Mouse (Mus musculus) olfactory bulb, adult 2 months (tissue): ENCODE results near the gene Arid1b.

Source experiments
- CTCF ChIP-seq: fragments of 200-500 bp; IDR thresholded peaks from 2 replicates; pipeline ENCODE4 v1.5.1; 2012; ENCODE audit warnings: low read depth, mild to moderate bottlenecking, low read length, moderate library complexity; ENCODE audit not compliant: insufficient read depth
- POLR2A ChIP-seq: fragments of 200-500 bp; IDR thresholded peaks from 2 replicates; pipeline ENCODE4 v1.6.1; 2012; ENCODE audit warnings: mild to moderate bottlenecking, low read depth, low read length, moderate library complexity; ENCODE audit not compliant: insufficient read depth

DNA sequence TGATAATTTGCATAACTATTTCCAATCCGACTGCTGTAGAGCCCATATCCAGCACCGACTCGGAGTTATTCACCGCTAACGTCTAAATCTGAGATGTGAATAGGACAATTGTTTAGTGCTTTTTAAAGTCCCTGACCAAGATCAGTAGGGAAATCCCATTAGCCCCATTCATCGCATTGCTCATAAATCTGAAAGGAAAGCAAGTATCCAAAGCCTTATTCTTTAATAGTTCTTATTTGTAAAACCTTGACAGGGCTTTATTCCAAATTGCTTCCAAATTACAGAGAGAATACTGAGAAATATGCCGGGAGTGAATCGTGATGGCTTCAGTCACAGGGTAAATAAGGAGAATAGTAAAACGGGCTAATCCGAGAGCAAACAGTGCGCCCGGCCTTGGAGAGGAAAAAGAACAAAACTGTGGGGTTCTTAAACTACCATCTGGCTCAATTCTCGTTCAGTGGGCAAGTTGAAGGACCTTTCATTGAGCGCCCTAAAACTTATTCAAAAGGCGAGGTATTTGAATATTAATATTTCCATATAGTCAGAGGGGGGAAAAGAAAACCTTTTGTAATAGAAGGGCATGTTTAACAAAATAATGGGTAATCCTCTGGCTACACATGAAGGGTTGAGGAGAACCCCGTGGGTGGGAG, 3.1 kb upstream of the Arid1b start:
- no peak for TF ChIP-seq POLR2A
- TF ChIP-seq CTCF: no peak
